Mouse (Mus musculus): ENCODE data around the gene Etfa.

The Etfa gene

GRCm38 (mm10) chr9:55425271-55425810 is 86.7 kb downstream of the Etfa start:
- no peak for DNase-seq (ENCODE audit: extremely low spot score, low spot score)

- DNase-seq (ENCODE audit: extremely low spot score, low spot score): no peak
Measured at GRCm38 (mm10) chr9:55423451-55424424, 88.3 kb downstream of the Etfa start.

- no peak for DNase-seq (ENCODE audit: extremely low spot score, low spot score)
Measured at GRCm38 (mm10) chr9:55421786-55422185, 90.3 kb downstream of the Etfa start.

GRCm38 (mm10) chr9:55411154-55411553 is 100.9 kb downstream of the Etfa start:
- no peak for DNase-seq (ENCODE audit: extremely low spot score, low spot score)

GRCm38 (mm10) chr9:55410430-55410829 is 101.6 kb downstream of the Etfa start:
- no peak for DNase-seq (ENCODE audit: extremely low spot score, low spot score)

GRCm38 (mm10) chr9:55409833-55410232 is 102.2 kb downstream of the Etfa start:
- DNase-seq (ENCODE audit: extremely low spot score, low spot score): no peak

GRCm38 (mm10) chr9:55408851-55409250 is 103.2 kb downstream of the Etfa start:
- no peak for DNase-seq (ENCODE audit: extremely low spot score, low spot score)

- no peak for DNase-seq (ENCODE audit: extremely low spot score, low spot score)
Measured at GRCm38 (mm10) chr9:55406773-55407172, 105.3 kb downstream of the Etfa start.

GRCm38 (mm10) chr9:55404976-55405702 is 106.9 kb downstream of the Etfa start:
- DNase-seq (ENCODE audit: extremely low spot score, low spot score): no peak

Data from neural tube, embryonic 10.5 days (tissue).